Mouse (Mus musculus) hindbrain, embryonic 13.5 days (tissue): ENCODE data around the gene Spsb1. TPM values are rescaled to one million over a fixed set of nuclear protein-coding genes. Genes with fewer than 3 reads are reported as not detected.
A peak's percentile ranks its signal among the peaks of the same experiment; 100 is the strongest.

Experiments used
- ATAC-seq: fragments of 200-750 bp; cut with Nextera tagmentation; 2 replicates; pipeline ENCODE4 v1.8.0; 2017; ENCODE audit warnings: moderate TSS enrichment; ENCODE audit not compliant: low FRiP score
- H3K27ac ChIP-seq: fragments of 300-500 bp; sonication (generic); 2 replicates; pipeline ENCODE4 v1.5.1; 2015; ENCODE audit warnings: inconsistent platforms, mild to moderate bottlenecking, moderate library complexity
- H3K27me3 ChIP-seq: fragments of 300-500 bp; sonication (generic); 2 replicates; pipeline ENCODE4 v1.6.1; 2015; ENCODE audit warnings: mild to moderate bottlenecking, inconsistent platforms
- H3K36me3 ChIP-seq: fragments of 300-500 bp; sonication (generic); 2 replicates; pipeline ENCODE4 v1.6.1; 2015; ENCODE audit warnings: mild to moderate bottlenecking, inconsistent platforms
- H3K4me1 ChIP-seq: fragments of 300-500 bp; sonication (generic); replicated peaks from 2 replicates; pipeline ENCODE4 v1.6.1; 2015; ENCODE audit warnings: inconsistent platforms
- H3K4me2 ChIP-seq: fragments of 300-500 bp; sonication (generic); 2 replicates; pipeline ENCODE4 v1.6.1; 2015; ENCODE audit warnings: inconsistent platforms, mild to moderate bottlenecking, moderate library complexity
- H3K4me3 ChIP-seq: fragments of 300-500 bp; sonication (generic); 2 replicates; pipeline ENCODE4 v1.5.1; 2015; ENCODE audit warnings: mild to moderate bottlenecking, inconsistent platforms
- H3K9ac ChIP-seq: fragments of 300-500 bp; sonication (generic); 2 replicates; pipeline ENCODE4 v1.6.1; 2015; ENCODE audit warnings: mild to moderate bottlenecking, inconsistent platforms
- H3K9me3 ChIP-seq: fragments of 300-500 bp; sonication (generic); 2 replicates; pipeline ENCODE4 v1.6.1; 2016; ENCODE audit warnings: inconsistent platforms
- WGBS: fragments of 180-500 bp; shearing (Covaris S2); methylation state at CpG from one replicate; pipeline ENCODE4 v1.1.7; 2015; 5-methylcytosine and 5-hydroxymethylcytosine counted together
- polyA plus RNA-seq: library from polyadenylated mRNA; unstranded; fragments of >200 nt; fragmentation: Nextera tagmentation; extraction: Ambion mirVana; gene quantifications from 2 replicates; pipeline ENCODE4 v1.2.1, GENCODE M21; 2015

The Spsb1 gene
- polyA plus RNA-seq, 1 experiment from 2014 or later: 7.2 TPM

DNA sequence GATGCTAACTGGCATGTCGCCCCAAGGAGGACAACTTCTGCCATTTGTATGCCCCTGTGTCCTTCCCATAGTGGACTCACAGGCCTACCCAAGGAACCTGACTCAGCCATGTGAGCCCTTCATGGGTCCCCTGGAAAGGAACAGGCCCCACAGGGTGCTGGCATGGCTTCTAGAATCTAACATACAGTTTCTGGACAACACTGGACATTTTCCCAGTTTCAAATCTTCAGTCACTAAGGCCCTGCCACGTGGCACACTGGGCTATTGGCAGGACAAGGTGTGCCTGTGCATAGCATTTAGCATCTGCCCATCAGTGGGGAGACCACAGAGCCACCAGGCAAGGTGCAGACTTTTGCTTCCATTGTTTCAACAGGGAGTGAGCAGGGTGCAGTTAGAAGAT, 24.0 kb upstream of the Spsb1 start:
- Histone ChIP-seq H3K4me1 (peaks cover 27% of the 10 kb centered on the region), H3K9me3 (no peaks in the 10 kb centered on the region), H3K4me2 (no peak overlapping the region), H3K27ac (no peak overlapping the region), H3K4me3 (no peak overlapping the region), H3K27me3 (no peaks in the 10 kb centered on the region), H3K9ac (peak overlapping the region; percentile 56; the same call in 1 of the 2 replicates), H3K36me3 (no peaks in the 10 kb centered on the region)
- WGBS: 85% methylated on average over 2 of the region's 2 CpGs
- no peak for ATAC-seq

DNA sequence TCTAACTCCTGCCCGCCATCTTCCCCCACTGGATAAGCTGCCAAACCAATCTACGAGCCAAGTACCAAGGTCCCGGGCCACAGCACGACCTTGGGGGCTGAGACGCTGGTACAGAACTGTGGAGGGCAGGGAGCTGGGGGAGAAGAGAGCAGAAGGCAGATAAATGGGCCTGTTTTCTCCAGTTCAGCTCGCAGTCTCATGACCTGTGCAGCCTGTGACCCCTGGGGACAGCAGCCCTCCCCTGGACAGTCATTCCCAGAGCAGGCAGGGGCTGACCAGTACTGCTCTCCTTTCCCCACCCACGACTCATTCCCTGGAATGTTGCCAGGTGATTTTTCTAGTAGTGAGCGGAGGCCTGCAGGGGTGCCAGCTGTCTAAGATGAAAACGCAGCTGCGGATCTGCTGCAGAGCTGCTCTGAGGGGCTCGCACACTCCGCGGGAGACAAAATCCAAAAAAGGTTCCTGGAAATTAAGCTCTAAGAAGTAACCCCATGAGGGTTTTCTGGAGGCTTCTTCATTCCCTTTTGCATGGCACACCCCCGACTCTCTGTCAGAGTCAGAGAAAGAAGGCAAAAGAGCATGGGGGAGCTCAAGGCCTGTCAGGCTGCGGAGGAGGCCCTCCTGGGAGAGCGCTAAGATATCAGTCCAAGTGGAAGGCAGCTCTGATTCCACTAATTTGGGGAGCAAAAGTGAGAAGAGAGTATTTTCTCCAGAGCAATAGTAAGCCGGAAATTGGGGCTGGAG, 23.1 kb upstream of the Spsb1 start:
- Histone ChIP-seq H3K36me3 (no peaks in the 10 kb centered on the region), H3K4me3 (no peak overlapping the region), H3K4me2 (no peak overlapping the region), H3K4me1 (peaks cover 27% of the 10 kb centered on the region), H3K9me3 (no peaks in the 10 kb centered on the region), H3K27ac (peak overlapping the region; percentile 37; the same call in 1 of the 2 replicates), H3K27me3 (no peaks in the 10 kb centered on the region), H3K9ac (no peak overlapping the region)
- WGBS: 56% methylated on average over 17 of the region's 17 CpGs
- no peak for ATAC-seq

DNA sequence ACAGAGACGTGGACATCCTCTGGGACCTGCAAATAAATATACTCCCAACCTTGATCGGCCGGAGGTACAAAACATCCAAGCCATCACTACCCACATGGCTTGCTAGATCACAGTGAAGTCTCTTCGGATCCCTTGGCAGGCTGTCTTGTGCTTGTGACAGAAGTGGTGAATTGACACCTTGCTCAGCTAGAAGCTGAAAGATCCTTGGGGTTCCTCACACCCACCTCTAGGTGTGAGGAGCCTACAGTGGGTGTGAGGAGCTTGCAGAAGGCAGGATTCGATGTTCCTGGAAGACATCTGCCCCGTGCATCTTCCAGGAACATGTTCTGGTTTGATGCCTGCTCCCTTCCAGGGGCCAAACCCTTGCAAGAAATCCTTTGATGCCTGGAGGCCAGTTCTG, 22.3 kb upstream of the Spsb1 start:
- Histone ChIP-seq H3K4me1 (peaks cover 27% of the 10 kb centered on the region), H3K36me3 (no peaks in the 10 kb centered on the region), H3K4me2 (no peak overlapping the region), H3K27ac (no peak overlapping the region), H3K4me3 (no peak overlapping the region), H3K9ac (no peak overlapping the region), H3K9me3 (no peaks in the 10 kb centered on the region), H3K27me3 (no peaks in the 10 kb centered on the region)
- WGBS: 78% methylated on average over 6 of the region's 6 CpGs
- no peak for ATAC-seq

DNA sequence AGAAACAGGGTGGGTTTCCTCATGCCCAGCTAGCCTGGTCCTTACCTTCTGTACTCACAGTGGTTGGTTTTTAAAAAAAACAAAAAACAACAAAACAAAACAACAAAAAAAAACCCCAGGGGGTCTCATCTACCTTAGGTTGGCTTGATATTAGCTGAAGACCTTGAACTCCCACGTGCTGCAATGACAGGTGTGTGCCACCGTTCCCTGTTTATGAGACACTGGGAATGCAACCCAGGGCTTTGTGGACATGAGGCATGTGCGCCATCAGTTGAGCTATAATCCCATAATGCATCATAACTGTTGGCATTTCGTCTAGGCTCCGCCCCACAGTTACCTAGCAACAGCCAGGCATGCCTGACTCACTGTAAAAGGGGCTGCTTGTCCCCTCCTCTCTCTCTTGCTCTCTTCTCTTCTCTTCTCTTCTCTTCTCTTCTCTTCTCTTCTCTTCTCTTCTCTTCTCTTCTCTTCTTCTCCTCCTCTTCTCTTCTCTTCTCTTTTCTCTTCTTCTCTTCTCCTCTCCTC, 20.9 kb upstream of the Spsb1 start:
- no peaks in the 10 kb centered on the region for H3K27me3 ChIP-seq
- no peak overlapping the region for H3K4me3 ChIP-seq
- no peaks in the 10 kb centered on the region for H3K9me3 ChIP-seq
- peaks cover 27% of the 10 kb centered on the region for H3K4me1 ChIP-seq
- no peak overlapping the region for H3K27ac ChIP-seq
- H3K4me2 ChIP-seq: no peak overlapping the region
- no peak for ATAC-seq
- H3K9ac ChIP-seq: no peak overlapping the region
- WGBS: 85% methylated on average over 5 of the region's 5 CpGs
- no peaks in the 10 kb centered on the region for H3K36me3 ChIP-seq

DNA sequence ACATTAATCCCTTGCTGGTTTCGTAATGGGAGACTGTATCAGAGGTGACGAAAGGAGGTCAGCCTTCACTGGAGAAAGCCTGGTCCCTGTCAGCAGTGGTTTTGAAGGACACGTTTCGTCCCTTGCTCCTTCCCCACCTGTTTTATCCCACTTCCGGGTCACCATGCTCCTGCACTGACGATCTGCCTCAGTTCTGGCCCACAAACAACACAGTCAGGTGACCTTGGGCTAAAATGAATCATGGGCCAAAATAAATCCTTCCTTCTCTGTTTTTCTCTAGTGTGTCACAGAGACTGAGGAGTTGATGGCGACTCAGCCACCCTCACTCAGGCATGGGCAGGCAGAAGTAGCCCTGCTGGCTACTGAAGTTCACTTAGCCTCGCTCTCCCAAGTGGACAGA, 20.4 kb upstream of the Spsb1 start:
- no peaks in the 10 kb centered on the region for H3K36me3 ChIP-seq
- H3K4me1 ChIP-seq: peaks cover 27% of the 10 kb centered on the region
- no peak overlapping the region for H3K4me2 ChIP-seq
- no peaks in the 10 kb centered on the region for H3K27me3 ChIP-seq
- WGBS: 79% methylated on average over 8 of the region's 8 CpGs
- no peak overlapping the region for H3K27ac ChIP-seq
- H3K9me3 ChIP-seq: no peaks in the 10 kb centered on the region
- no peak for ATAC-seq
- H3K9ac ChIP-seq: no peak overlapping the region
- no peak overlapping the region for H3K4me3 ChIP-seq

DNA sequence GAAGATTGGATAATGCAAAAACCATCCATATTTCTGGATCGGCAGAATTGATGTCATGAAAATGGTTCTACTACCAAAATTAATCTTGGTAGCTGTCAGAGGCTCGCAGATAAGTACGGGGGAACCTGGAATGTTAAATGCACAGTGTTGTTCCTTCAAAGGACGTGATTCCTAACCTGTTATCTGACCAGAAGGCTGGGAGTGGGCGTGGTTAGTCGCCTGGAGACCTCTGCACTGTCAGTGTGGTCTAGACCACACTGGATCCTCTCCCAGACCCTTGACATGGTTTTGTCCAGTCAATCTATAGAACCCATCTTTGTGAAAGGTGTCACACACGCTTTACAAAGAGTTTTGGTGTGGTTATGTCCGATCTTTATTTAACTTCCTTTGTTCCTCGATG, 16.6 kb upstream of the Spsb1 start:
- 71% methylated on average over 9 of the region's 9 CpGs for WGBS
- Histone ChIP-seq H3K4me1 (no peaks in the 10 kb centered on the region), H3K9ac (no peak overlapping the region), H3K27ac (no peak overlapping the region), H3K9me3 (no peaks in the 10 kb centered on the region), H3K27me3 (0 out of 2 replicates have a peak, but pooled peaks cover 4% of the 10 kb centered on the region), H3K4me2 (no peak overlapping the region), H3K36me3 (no peaks in the 10 kb centered on the region), H3K4me3 (no peak overlapping the region)
- no peak for ATAC-seq

DNA sequence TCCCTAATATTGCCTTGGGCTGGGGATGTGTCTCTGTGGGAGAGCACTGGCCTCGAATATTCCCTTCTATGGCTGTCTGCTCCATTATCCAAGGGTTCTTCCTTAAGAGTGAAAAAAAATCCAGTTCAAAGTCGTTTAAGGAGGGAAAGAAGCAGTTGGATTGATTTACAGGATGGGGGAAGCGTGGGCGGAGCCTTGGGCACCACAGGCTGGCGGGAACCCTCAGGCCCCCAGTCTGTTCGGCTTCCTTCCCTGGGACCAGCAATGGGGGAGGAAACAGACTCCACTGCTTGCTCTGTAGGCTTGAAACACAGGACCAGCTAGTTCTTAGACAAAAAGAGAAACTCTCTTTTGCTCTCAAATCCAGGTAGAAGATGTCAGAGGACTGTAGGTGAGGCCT, 13.7 kb upstream of the Spsb1 start:
- H3K27ac ChIP-seq: no peak overlapping the region
- WGBS: 53% methylated on average over 6 of the region's 6 CpGs
- H3K4me2 ChIP-seq: no peak overlapping the region
- H3K4me1 ChIP-seq: no peaks in the 10 kb centered on the region
- H3K4me3 ChIP-seq: no peak overlapping the region
- H3K36me3 ChIP-seq: no peaks in the 10 kb centered on the region
- no peak for ATAC-seq
- no peak overlapping the region for H3K9ac ChIP-seq
- 0 out of 2 replicates have a peak, but pooled peaks cover 7% of the 10 kb centered on the region for H3K27me3 ChIP-seq
- H3K9me3 ChIP-seq: no peaks in the 10 kb centered on the region; the same call in 1 of the 2 replicates

DNA sequence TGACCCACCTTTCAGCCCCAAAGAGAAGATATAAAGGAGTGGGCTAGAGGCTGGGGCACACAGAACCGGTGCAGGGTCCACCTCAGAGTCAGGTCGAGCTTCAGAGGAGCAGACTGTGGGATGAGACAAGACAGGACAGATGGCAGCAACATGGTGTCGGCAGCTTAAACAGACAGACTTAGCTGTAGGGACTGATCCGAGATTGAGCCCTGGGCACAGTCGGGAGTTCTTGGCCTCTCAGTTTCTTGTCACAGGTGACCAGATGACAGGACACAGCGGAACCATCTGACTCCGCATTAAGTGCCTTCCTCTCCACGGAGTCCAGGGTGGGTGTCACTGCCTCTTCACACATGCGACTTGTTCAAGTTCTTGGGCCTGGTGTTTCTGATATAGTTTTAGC, 12.1 kb upstream of the Spsb1 start:
- Histone ChIP-seq H3K36me3 (no peaks in the 10 kb centered on the region), H3K9ac (no peak overlapping the region), H3K4me2 (no peak overlapping the region), H3K27ac (no peak overlapping the region), H3K4me3 (no peak overlapping the region), H3K27me3 (0 out of 2 replicates have a peak, but pooled peaks cover 7% of the 10 kb centered on the region), H3K4me1 (no peaks in the 10 kb centered on the region), H3K9me3 (no peaks in the 10 kb centered on the region; the same call in none of the 2 replicates)
- no peak for ATAC-seq
- WGBS: 89% methylated on average over 9 of the region's 9 CpGs

DNA sequence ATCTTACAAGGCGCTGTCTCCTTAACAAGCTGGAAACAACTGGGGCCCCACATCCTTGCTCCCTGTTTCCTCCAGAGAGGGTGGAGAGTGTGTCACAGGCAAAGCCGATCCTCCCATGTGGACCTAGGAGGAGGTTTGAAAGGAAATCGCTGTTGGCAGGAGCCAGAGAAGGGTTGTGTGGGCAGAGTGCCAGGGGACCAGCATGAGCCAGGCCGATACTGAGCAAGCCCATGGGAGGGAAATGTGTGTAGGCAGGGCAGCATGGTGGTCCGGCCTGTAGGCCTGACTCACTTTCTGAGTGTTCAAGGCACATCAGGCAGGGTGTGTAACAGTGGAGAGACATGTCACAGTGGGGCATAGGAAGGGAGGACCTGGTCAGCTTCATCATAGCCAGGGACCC, 11.4 kb upstream of the Spsb1 start:
- no peak overlapping the region for H3K4me2 ChIP-seq
- H3K27ac ChIP-seq: no peak overlapping the region
- H3K4me3 ChIP-seq: no peak overlapping the region
- H3K27me3 ChIP-seq: 0 out of 2 replicates have a peak, but pooled peaks cover 7% of the 10 kb centered on the region
- no peak overlapping the region for H3K9ac ChIP-seq
- no peak for ATAC-seq
- H3K36me3 ChIP-seq: no peaks in the 10 kb centered on the region
- H3K9me3 ChIP-seq: no peaks in the 10 kb centered on the region; the same call in none of the 2 replicates
- WGBS: 53% methylated on average over 5 of the region's 5 CpGs
- H3K4me1 ChIP-seq: no peaks in the 10 kb centered on the region

DNA sequence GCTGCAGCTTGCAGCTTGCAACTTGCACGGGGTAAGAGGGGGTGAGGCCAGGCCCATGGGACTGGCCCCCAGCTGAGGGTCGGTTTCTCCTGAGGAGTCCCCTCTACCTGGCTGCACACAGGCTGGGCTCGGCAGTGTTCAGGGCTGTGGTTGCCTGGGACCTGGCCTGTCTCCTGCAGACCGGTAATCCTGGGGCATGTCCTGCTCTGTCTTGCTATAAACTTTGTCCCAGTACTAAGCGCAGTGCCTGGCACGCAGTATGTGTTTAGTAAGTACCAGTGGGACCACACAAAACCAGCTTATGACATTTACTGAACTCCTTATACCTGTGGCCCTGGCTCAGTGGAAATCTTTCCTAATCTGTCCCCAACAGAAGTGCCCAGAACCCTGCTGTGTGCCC, 10.8 kb upstream of the Spsb1 start:
- H3K4me1 ChIP-seq: no peaks in the 10 kb centered on the region
- no peaks in the 10 kb centered on the region; the same call in none of the 2 replicates for H3K9me3 ChIP-seq
- H3K4me2 ChIP-seq: no peak overlapping the region
- no peak overlapping the region for H3K4me3 ChIP-seq
- no peak overlapping the region for H3K9ac ChIP-seq
- H3K27ac ChIP-seq: no peak overlapping the region
- ATAC-seq: no peak
- H3K27me3 ChIP-seq: 0 out of 2 replicates have a peak, but pooled peaks cover 7% of the 10 kb centered on the region
- WGBS: 78% methylated on average over 6 of the region's 6 CpGs
- no peaks in the 10 kb centered on the region for H3K36me3 ChIP-seq

DNA sequence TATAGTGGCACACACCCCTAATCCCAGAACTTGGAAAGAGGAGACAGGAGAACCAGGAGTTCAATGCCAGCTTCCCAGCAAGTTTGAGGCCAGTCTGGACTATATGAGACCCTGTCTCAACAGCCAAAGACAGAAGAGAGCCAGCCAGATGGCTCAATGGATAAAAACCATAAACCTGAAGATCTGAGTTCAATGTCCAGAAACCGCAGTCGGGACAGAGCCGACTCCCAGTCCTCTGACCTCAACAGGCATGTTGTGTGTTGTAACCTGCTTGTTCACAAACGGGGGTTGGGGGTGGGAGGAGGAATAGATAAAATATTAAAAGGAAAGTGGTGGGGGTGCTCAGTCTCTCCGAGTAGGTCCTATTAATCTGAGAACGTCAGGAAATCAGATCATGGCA, 10.4 kb upstream of the Spsb1 start:
- Histone ChIP-seq H3K4me2 (no peak overlapping the region), H3K9me3 (no peaks in the 10 kb centered on the region; the same call in none of the 2 replicates), H3K27me3 (0 out of 2 replicates have a peak, but pooled peaks cover 7% of the 10 kb centered on the region), H3K36me3 (no peaks in the 10 kb centered on the region), H3K4me1 (no peaks in the 10 kb centered on the region), H3K9ac (no peak overlapping the region), H3K4me3 (no peak overlapping the region), H3K27ac (no peak overlapping the region)
- 75% methylated on average over 6 of the region's 6 CpGs for WGBS
- ATAC-seq: no peak

DNA sequence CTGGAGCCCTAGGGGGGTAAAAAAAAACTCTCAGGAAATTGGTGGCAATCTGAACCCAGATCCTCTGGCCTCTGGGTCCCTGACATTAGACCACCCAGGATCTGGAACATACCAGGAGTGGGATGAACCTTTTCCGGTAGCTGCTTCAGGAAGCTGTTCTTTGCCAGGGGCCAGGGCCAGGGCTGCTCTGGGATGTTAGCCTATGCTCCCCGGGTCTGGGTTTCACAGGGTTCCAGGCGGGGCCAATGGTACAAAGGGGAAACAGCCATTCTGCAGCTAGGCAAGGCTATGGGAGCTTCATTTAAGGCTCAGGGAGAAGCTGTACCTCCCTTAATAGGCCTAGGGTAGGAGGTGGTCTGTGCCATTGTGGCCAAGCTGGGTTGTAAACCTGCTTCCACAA, 9.9 kb upstream of the Spsb1 start:
- Histone ChIP-seq H3K36me3 (no peaks in the 10 kb centered on the region), H3K27me3 (0 out of 2 replicates have a peak, but pooled peaks cover 7% of the 10 kb centered on the region), H3K27ac (no peak overlapping the region), H3K4me1 (no peaks in the 10 kb centered on the region), H3K9me3 (no peaks in the 10 kb centered on the region; the same call in none of the 2 replicates), H3K4me3 (no peak overlapping the region), H3K9ac (no peak overlapping the region), H3K4me2 (no peak overlapping the region)
- WGBS: 64% methylated on average over 3 of the region's 3 CpGs
- ATAC-seq: no peak

DNA sequence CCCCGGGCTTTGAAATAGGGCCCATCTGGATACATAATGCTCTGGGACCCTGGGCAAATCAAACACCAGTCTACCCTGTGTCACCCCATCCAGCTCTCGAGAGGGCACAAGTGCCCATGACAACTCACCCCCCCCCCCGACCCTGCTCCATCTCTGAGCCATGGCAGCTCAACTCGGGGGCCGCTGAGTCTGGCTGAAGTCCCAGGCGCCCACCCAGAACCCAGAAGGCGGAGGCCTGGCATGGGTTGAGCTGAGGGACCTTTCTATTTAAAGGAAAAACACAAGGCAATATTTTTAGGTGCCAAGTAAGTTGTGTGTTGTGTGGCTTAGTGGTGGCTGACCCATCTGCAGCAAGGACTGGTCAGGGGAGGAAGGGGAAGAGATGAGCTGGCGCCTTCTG, 9.4 kb upstream of the Spsb1 start:
- no peak overlapping the region for H3K9ac ChIP-seq
- no peak overlapping the region for H3K27ac ChIP-seq
- H3K9me3 ChIP-seq: no peaks in the 10 kb centered on the region; the same call in none of the 2 replicates
- H3K4me1 ChIP-seq: no peaks in the 10 kb centered on the region
- ATAC-seq: no peak
- H3K27me3 ChIP-seq: 0 out of 2 replicates have a peak, but pooled peaks cover 6% of the 10 kb centered on the region
- H3K4me3 ChIP-seq: no peak overlapping the region
- H3K36me3 ChIP-seq: no peaks in the 10 kb centered on the region
- no peak overlapping the region for H3K4me2 ChIP-seq
- WGBS: 87% methylated on average over 8 of the region's 8 CpGs
